In genomic region chr9:121549444-121549843, GRCm38 (mm10) we compare ENCODE assay signal across 27 mouse cellular contexts. TPM values are rescaled to one million over a fixed set of nuclear protein-coding genes. Genes with fewer than 3 reads are reported as not detected.
"Had no signal": no experiment of that assay in that cellular context is flagged by ENCODE, and none has a peak within 500 bp of the region (broad histone marks: within the 10 kb centered on the region; RNA-seq: fewer than 3 reads in every experiment).

No protein-coding gene starts in this region.

- H3K27ac ChIP-seq: heart, adult 2 months; heart, embryonic 13.5 days; heart, embryonic 15.5 days; hindbrain, embryonic 10.5 days; hindbrain, embryonic 12.5 days; hindbrain, embryonic 14.5 days; kidney, embryonic 15.5 days; kidney, postnatal 0 days; limb, embryonic 13.5 days; limb, embryonic 15.5 days; liver, embryonic 12.5 days; liver, embryonic 14.5 days had no signal

- H3K4me1 ChIP-seq: heart, embryonic 13.5 days; heart, embryonic 15.5 days; hindbrain, embryonic 10.5 days; hindbrain, embryonic 12.5 days; kidney, embryonic 15.5 days; limb, embryonic 15.5 days; liver, embryonic 12.5 days had no signal

- H3K9ac ChIP-seq: heart, embryonic 13.5 days; heart, embryonic 15.5 days; hindbrain, embryonic 12.5 days; hindbrain, embryonic 14.5 days; kidney, embryonic 15.5 days; limb, embryonic 13.5 days; limb, embryonic 15.5 days; liver, embryonic 12.5 days; liver, embryonic 14.5 days had no signal

- H3K36me3 ChIP-seq: heart, embryonic 13.5 days; heart, embryonic 15.5 days; hindbrain, embryonic 10.5 days; hindbrain, embryonic 12.5 days; kidney, embryonic 15.5 days; limb, embryonic 13.5 days; limb, embryonic 15.5 days; liver, embryonic 12.5 days had no signal

- ATAC-seq: inflammation-experienced regulatory T-cells, adult 6 months; liver, embryonic 12.5 days had no signal

- DNase-seq: gastrocnemius, postnatal 14 days; gastrocnemius, postnatal 36 days; heart, adult 2 months; heart, postnatal 4 days; kidney, adult 11 months; kidney, adult 2 months; kidney, adult 9 months; kidney, postnatal 14 days; kidney, postnatal 36 days; layer of hippocampus, postnatal 36 days; left cerebral cortex, postnatal 4 days had no signal

- H3K4me2 ChIP-seq: heart, embryonic 11.5 days; heart, embryonic 13.5 days; heart, embryonic 15.5 days; hindbrain, embryonic 12.5 days; hindbrain, embryonic 14.5 days; kidney, embryonic 15.5 days; limb, embryonic 13.5 days; limb, embryonic 15.5 days; liver, embryonic 12.5 days had no signal

- H3K27me3 ChIP-seq: heart, embryonic 13.5 days; heart, embryonic 15.5 days; hindbrain, embryonic 12.5 days; kidney, embryonic 15.5 days; limb, embryonic 13.5 days; limb, embryonic 15.5 days; liver, embryonic 12.5 days had no signal

- H3K4me3 ChIP-seq: heart, adult 2 months; heart, embryonic 13.5 days; heart, embryonic 15.5 days; hindbrain, embryonic 10.5 days; hindbrain, embryonic 12.5 days; kidney, embryonic 15.5 days; limb, embryonic 13.5 days; limb, embryonic 15.5 days; liver, embryonic 12.5 days had no signal

- H3K9me3 ChIP-seq: heart, embryonic 13.5 days; heart, embryonic 15.5 days; hindbrain, embryonic 10.5 days; hindbrain, embryonic 12.5 days; kidney, embryonic 15.5 days; limb, embryonic 13.5 days; limb, embryonic 15.5 days; liver, embryonic 12.5 days had no signal

RNA-seq across cellular contexts. Expression of gene Cck, which starts 54.0 kb away (rescaled TPM):
- total RNA-seq: gastrocnemius, adult 18-20 months; gastrocnemius, adult 8-10 months; heart, adult 2 months; liver, adult 2 months had no signal
- polyA plus RNA-seq: inflammation-experienced regulatory T-cells, adult 6 months; liver, adult 2 months had no signal
